Mouse (Mus musculus) embryonic facial prominence, embryonic 14.5 days (tissue): ENCODE data around the gene Chchd6. TPM values are rescaled to one million over a fixed set of nuclear protein-coding genes. Genes with fewer than 3 reads are reported as not detected.
A peak's percentile ranks its signal among the peaks of the same experiment; 100 is the strongest.

Experiments used
- ATAC-seq: fragments of 200-750 bp; cut with Nextera tagmentation; 2 replicates; pipeline ENCODE4 v1.8.0; 2017; ENCODE audit warnings: low read depth, moderate number of reproducible peaks, moderate TSS enrichment
- DNase-seq: peaks from one replicate; pipeline ENCODE4 v3.0.0-alpha.2; 2015; ENCODE audit warnings: low spot score
- H3K27ac ChIP-seq: fragments of 300-500 bp; sonication (generic); replicated peaks from 2 replicates; pipeline ENCODE4 v1.5.1; 2014; ENCODE audit warnings: low read depth, mild to moderate bottlenecking, low read length, moderate library complexity
- H3K27me3 ChIP-seq: fragments of 300-500 bp; sonication (generic); replicated peaks from 2 replicates; pipeline ENCODE4 v1.6.1; 2014; ENCODE audit warnings: low read length; ENCODE audit not compliant: control insufficient read depth, insufficient read depth
- H3K36me3 ChIP-seq: fragments of 300-500 bp; sonication (generic); 2 replicates; pipeline ENCODE4 v1.6.1; 2014; ENCODE audit warnings: low read length, mixed read lengths; ENCODE audit not compliant: control insufficient read depth, insufficient read depth
- H3K4me1 ChIP-seq: fragments of 300-500 bp; sonication (generic); 2 replicates; pipeline ENCODE4 v1.6.1; 2014; ENCODE audit warnings: antibody characterized with exemption, low read length; ENCODE audit not compliant: control insufficient read depth, insufficient read depth
- H3K4me2 ChIP-seq: fragments of 300-500 bp; sonication (generic); 2 replicates; pipeline ENCODE4 v1.6.1; 2014; ENCODE audit warnings: low read depth, mild to moderate bottlenecking, low read length, moderate library complexity, mixed read lengths
- H3K4me3 ChIP-seq: fragments of 300-500 bp; sonication (generic); 2 replicates; pipeline ENCODE4 v1.5.1; 2014; ENCODE audit warnings: low read depth, mild to moderate bottlenecking, low read length
- H3K9ac ChIP-seq: fragments of 300-500 bp; sonication (generic); 2 replicates; pipeline ENCODE4 v1.6.1; 2014; ENCODE audit warnings: low read depth, mild to moderate bottlenecking, low read length, moderate library complexity, mixed read lengths
- H3K9me3 ChIP-seq: fragments of 300-500 bp; sonication (generic); 2 replicates; pipeline ENCODE4 v1.6.1; 2016; ENCODE audit warnings: low read length; ENCODE audit not compliant: control insufficient read depth
- WGBS: fragments of 180-500 bp; shearing (Covaris S2); extraction: QIAGEN DNeasy Blood & Tissue Kit; methylation state at CpG from one replicate; pipeline ENCODE4 v1.1.7; 2014; 5-methylcytosine and 5-hydroxymethylcytosine counted together
- polyA plus RNA-seq: library from polyadenylated mRNA; unstranded; fragments of >200 nt; fragmentation: Nextera tagmentation; extraction: Ambion mirVana; gene quantifications from 2 replicates; pipeline ENCODE4 v1.2.1, GENCODE M21; 2014

Gene Chchd6
- 53.5 and 62.8 TPM in 2 replicates for polyA plus RNA-seq

DNA sequence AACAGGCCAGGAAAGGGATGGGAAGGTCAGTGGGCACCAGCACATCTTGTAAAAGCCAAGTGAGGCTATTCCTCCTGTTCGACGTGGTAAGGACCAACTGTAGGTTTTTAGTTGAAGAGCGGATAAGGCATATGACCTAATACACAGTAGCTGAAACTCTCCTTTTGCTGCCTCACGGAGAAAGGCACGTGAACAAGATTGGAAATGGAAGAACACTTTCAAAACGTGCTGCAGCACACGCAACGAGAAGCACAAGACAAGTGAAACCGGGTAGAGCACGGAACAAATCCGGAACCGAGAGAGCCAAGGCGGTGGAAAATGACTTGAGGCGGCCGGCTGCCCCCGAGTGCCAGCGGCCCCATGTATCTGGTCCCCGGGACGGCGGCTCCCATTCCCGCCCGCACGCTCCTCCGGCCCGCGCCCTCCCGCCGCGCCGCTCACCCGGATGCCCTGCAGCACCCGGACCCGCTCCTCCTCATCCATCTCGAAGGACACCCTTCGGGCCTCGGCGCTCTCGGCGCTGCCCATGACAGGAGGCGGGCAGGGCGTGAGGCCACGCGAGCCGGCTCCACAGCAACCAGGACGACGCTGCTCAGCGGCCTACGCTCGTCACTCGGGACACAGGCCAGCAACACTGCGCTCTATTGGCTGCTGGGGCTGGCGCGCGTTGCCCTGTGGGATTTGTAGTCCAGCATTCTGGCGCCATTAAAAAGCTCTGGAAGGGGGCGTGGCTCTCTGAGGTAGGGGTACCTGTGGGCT is at the start of gene Chchd6:
Gene Chchd6 (minus strand): TSS at position 635 of the 759 bp plus-strand sequence.
- Histone ChIP-seq H3K4me2 (peak within 1 kb of the TSS; percentile 72), H3K9me3 (peaks cover 9% of the 10 kb centered on the region), H3K36me3 (no peaks in the 10 kb centered on the region), H3K27me3 (no peaks in the 10 kb centered on the region), H3K4me1 (peaks cover 6% of the 10 kb centered on the region), H3K27ac (no peak within 1 kb of the TSS), H3K9ac (peak within 1 kb of the TSS; percentile 79), H3K4me3 (peak within 1 kb of the TSS; percentile 81)
- under 1% methylated on average over 29 of the region's 56 CpGs for WGBS
- ATAC-seq: peak; percentile 100
- peak; percentile 96 for DNase-seq

DNA sequence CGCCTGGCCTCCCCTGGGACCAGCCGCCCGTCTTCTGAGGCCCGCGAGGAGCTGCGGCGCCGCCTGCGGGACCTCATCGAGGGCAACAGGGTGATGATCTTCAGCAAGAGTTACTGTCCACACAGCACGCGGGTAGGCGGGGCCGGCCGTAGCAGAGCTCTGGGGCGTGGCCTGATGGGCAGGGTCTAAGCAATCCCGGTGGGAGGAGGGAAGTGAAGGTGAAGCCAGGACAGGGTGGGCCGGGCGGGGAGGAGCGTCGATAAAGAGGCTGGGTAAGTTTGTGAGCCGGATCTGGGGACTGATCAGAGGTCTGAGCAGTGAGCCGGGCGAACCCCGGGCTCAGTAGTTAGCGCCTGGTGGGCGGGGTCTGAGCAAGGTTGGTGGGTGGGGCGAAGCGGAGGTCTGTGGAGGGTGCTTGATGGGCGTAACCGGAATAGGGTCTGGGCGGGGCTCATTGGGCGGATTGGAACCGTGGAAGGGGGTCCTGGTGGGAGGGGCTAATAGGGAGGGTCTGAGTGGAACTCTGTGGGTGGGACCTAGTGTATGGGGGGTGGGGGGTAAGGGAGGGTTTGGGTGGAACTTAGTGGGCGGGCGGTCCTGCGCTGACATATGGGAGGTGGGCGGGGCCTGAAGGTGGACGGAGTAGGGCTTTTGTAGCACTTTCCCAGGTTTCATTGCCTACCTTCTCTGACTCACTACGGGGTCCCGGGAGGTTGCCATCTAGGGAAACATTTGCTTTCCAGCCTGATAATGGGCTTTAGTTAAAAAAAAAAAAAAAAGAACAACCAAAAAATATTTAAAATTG is 49.0 kb upstream of the Chchd6 start:
- ATAC-seq: peak; percentile 93
- no peaks in the 10 kb centered on the region for H3K9me3 ChIP-seq
- H3K4me3 ChIP-seq: peak overlapping the region; percentile 76
- H3K36me3 ChIP-seq: no peaks in the 10 kb centered on the region
- peak overlapping the region; percentile 74 for H3K9ac ChIP-seq
- DNase-seq: peak; percentile 95
- under 1% methylated on average over 31 of the region's 41 CpGs for WGBS
- no peaks in the 10 kb centered on the region for H3K27me3 ChIP-seq
- H3K4me1 ChIP-seq: peaks cover 7% of the 10 kb centered on the region; the same call in 1 of the 2 replicates
- peak overlapping the region; percentile 88 for H3K27ac ChIP-seq
- H3K4me2 ChIP-seq: peak overlapping the region; percentile 90

- Histone ChIP-seq H3K4me2 (peak within 1 kb of the TSS; percentile 90), H3K27ac (peak within 1 kb of the TSS; percentile 88), H3K27me3 (no peaks in the 10 kb centered on the region), H3K9ac (peak within 1 kb of the TSS; percentile 74), H3K4me1 (peaks cover 7% of the 10 kb centered on the region; the same call in 1 of the 2 replicates), H3K9me3 (no peaks in the 10 kb centered on the region), H3K36me3 (no peaks in the 10 kb centered on the region), H3K4me3 (peak within 1 kb of the TSS; percentile 76)
- DNase-seq (peak; percentile 92), ATAC-seq (peak; percentile 92)
- under 1% methylated on average over 20 of the region's 51 CpGs for WGBS
Measured at GRCm38 (mm10) chr6:89643798-89644270, 48.4 kb upstream of the Chchd6 start, which contains the start of gene Txnrd3. TSS of gene Txnrd3 (plus strand) at chr6:89643988.

GRCm38 (mm10) chr6:89639025-89639424 is 43.6 kb upstream of the Chchd6 start:
- Histone ChIP-seq H3K4me1 (peaks cover 9% of the 10 kb centered on the region; the same call in 1 of the 2 replicates), H3K27me3 (no peaks in the 10 kb centered on the region), H3K4me2 (no peak overlapping the region), H3K27ac (no peak overlapping the region), H3K36me3 (no peaks in the 10 kb centered on the region), H3K9ac (no peak overlapping the region), H3K4me3 (no peak overlapping the region), H3K9me3 (no peaks in the 10 kb centered on the region)
- no peak for ATAC-seq
- 21% methylated on average over 2 of the region's 2 CpGs for WGBS
- DNase-seq: no peak

- Histone ChIP-seq H3K27ac (no peak overlapping the region), H3K9me3 (no peaks in the 10 kb centered on the region), H3K4me3 (no peak overlapping the region), H3K4me2 (no peak overlapping the region), H3K9ac (no peak overlapping the region), H3K4me1 (0 out of 2 replicates have a peak, but pooled peaks cover 2% of the 10 kb centered on the region), H3K27me3 (no peaks in the 10 kb centered on the region), H3K36me3 (no peaks in the 10 kb centered on the region)
- 87% methylated on average over 4 of the region's 4 CpGs for WGBS
- DNase-seq: no peak
- ATAC-seq: no peak
Measured at GRCm38 (mm10) chr6:89637977-89638376, 42.5 kb upstream of the Chchd6 start.

DNA sequence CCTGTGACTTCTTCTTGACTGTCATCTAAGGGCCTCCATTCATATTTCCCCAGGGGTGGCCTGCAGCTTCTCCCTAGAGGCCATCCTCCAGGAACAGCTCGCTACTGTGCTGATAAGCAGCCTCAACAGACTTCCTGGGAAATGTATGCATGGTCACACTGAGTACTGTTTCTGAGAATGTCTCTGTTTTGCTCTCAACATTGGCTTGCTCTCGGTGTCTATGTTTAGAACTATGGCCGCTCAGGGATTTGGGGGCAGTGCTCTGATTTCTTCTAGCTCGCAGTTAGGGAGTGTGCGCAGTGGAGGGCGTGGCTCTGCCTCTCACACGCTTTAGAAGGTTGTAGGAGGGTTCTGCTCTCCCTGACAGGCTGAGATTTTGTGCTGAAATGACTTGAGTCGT is 38.9 kb upstream of the Chchd6 start:
- H3K36me3 ChIP-seq: no peaks in the 10 kb centered on the region
- no peaks in the 10 kb centered on the region for H3K9me3 ChIP-seq
- ATAC-seq: no peak
- WGBS: 35% methylated on average over 8 of the region's 8 CpGs
- H3K9ac ChIP-seq: no peak overlapping the region
- DNase-seq: peak; percentile 53
- H3K4me2 ChIP-seq: no peak overlapping the region
- no peak overlapping the region for H3K27ac ChIP-seq
- no peak overlapping the region for H3K4me3 ChIP-seq
- H3K27me3 ChIP-seq: no peaks in the 10 kb centered on the region
- 0 out of 2 replicates have a peak, but pooled peaks cover 5% of the 10 kb centered on the region for H3K4me1 ChIP-seq

DNA sequence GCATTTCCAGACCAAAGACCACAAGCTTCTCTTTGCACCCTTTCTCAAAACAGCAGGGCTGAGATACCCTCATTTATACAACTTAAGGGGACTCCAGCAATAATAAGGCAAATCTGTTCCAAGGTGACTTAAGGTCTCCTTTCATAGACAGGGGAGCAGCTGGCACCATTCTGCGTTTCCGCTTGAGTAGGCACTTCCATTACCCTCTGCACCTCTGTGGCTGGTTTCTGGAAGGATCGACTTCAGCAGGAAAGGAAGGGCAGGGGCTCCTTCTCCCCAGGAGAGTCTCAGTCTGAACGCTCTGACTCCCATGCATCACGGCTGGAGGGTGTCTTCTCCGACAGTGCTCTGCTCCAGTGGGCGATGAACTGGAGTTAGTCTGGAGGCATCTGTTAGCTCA is 37.7 kb upstream of the Chchd6 start:
- Histone ChIP-seq H3K36me3 (no peaks in the 10 kb centered on the region), H3K27me3 (no peaks in the 10 kb centered on the region), H3K4me2 (no peak overlapping the region), H3K27ac (no peak overlapping the region), H3K9ac (no peak overlapping the region), H3K4me3 (no peak overlapping the region), H3K9me3 (no peaks in the 10 kb centered on the region), H3K4me1 (0 out of 2 replicates have a peak, but pooled peaks cover 5% of the 10 kb centered on the region)
- 65% methylated on average over 7 of the region's 7 CpGs for WGBS
- DNase-seq (no peak), ATAC-seq (no peak)

DNA sequence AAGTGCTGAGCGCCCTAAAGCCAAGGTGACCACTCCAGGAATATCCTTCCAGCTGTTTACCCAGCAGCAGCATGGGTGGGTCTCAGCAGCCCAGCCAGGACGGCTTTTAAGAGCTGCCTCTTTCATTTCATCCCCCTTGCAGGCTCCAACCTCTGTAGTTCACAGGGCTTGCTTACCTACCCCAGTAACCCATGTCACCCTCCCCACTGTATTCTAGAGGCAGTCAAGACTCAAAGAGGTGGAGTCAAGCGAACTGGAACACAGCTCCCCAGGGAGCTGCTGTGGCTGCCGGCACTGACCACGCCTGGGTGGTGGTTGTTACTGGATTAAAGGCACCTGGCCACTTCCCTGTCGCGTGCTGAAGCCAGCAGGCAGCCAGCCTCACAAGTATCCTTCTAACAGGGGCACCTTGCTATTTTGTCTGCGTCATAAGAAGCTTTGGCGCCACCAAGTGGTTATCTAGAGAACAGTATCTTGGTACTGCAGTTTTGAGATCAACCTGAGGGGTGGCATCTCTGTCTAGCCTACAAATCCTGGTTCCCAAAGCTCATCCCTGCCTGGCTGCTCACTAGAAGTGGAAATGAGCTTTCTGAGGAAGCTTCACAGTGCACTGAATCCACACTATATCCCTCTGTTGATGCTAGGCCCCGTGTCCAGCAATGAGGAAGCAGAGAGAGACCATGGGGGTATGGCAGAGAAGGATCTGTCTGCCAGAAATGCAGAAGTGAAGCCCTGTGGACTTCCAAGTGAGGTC is 36.5 kb upstream of the Chchd6 start:
- Histone ChIP-seq H3K4me1 (0 out of 2 replicates have a peak, but pooled peaks cover 5% of the 10 kb centered on the region), H3K36me3 (no peaks in the 10 kb centered on the region), H3K9me3 (no peaks in the 10 kb centered on the region), H3K9ac (no peak overlapping the region), H3K4me3 (no peak overlapping the region), H3K27me3 (no peaks in the 10 kb centered on the region), H3K4me2 (peak overlapping the region; percentile 31; the same call in 1 of the 2 replicates), H3K27ac (no peak overlapping the region)
- peak; percentile 93 for DNase-seq
- WGBS: 11% methylated on average over 10 of the region's 10 CpGs
- ATAC-seq: peak; percentile 78
